Mouse (Mus musculus) hematopoietic stem cell, adult 5-6 weeks (primary cell): ENCODE measurements around the gene Tmem176a. TPM values are rescaled to one million over a fixed set of nuclear protein-coding genes. Genes with fewer than 3 reads are reported as not detected.
"Not testable (repeated sequence)": the region's sequence is repeated elsewhere in the genome, so short reads cannot be mapped to it uniquely, and the experiment has no call there.

Experiments
- ATAC-seq, 2 experiments: fragments of 125-278 bp in 1 of 2; replicated peaks in 1 of 2; 2 replicates each; pipeline ENCODE4 v1.8.0; 2016 to 2017; ENCODE audit warnings: inconsistent platforms in 2 of 2, mild to moderate bottlenecking in 2 of 2, moderate number of reproducible peaks in 2 of 2, low read depth in 1 of 2, moderate TSS enrichment in 1 of 2; ENCODE audit not compliant: low FRiP score in 2 of 2, poor library complexity in 2 of 2, severe bottlenecking in 2 of 2, insufficient read depth in 1 of 2, low TSS enrichment in 1 of 2
- total RNA-seq: library from RNA; stranded (forward); fragments of 172-1452, 232-1000 nt; gene quantifications from 2 replicates; pipeline ENCODE4 v1.2.3, GENCODE M21; 2017

The Tmem176a gene
- total RNA-seq: 61.0 and 79.8 TPM in 2 replicates

GRCm38 (mm10) chr6:48840371-48840969 lies at the start of gene Tmem176a:
Tmem176a (plus strand) TSS chr6:48840919.
- 0 out of 4 replicates have a peak, but pooled peaks of 1 of the 2 experiments have one; percentile 7 for ATAC-seq

GRCm38 (mm10) chr6:48801897-48802296 lies 38.8 kb upstream of the Tmem176a start:
- ATAC-seq: peak; percentile 88 to 90

GRCm38 (mm10) chr6:48803406-48804051 lies 37.2 kb upstream of the Tmem176a start:
- ATAC-seq: 0 out of 4 replicates have a peak, but pooled peaks of 1 of the 2 experiments have one; percentile 17

GRCm38 (mm10) chr6:48804346-48804745 lies 36.4 kb upstream of the Tmem176a start:
- ATAC-seq: no peak

- no peak for ATAC-seq
Observed at GRCm38 (mm10) chr6:48806746-48807145, 34.0 kb upstream of the Tmem176a start.

- ATAC-seq: no peak
Observed at GRCm38 (mm10) chr6:48809494-48810219, 31.1 kb upstream of the Tmem176a start.

- ATAC-seq: no peak
Observed at GRCm38 (mm10) chr6:48815013-48815412, 25.7 kb upstream of the Tmem176a start.

GRCm38 (mm10) chr6:48817815-48818214 lies 22.9 kb upstream of the Tmem176a start:
- peak; percentile 90 to 91 for ATAC-seq

- not testable (repeated sequence) for ATAC-seq
Observed at GRCm38 (mm10) chr6:48821991-48822785, 18.5 kb upstream of the Tmem176a start.

GRCm38 (mm10) chr6:48825016-48825415 lies 15.7 kb upstream of the Tmem176a start:
- no peak for ATAC-seq

GRCm38 (mm10) chr6:48828976-48829375 lies 11.7 kb upstream of the Tmem176a start:
- no peak for ATAC-seq

- ATAC-seq: no peak
Observed at GRCm38 (mm10) chr6:48829651-48830050, 11.1 kb upstream of the Tmem176a start.

GRCm38 (mm10) chr6:48830241-48830640 lies 10.5 kb upstream of the Tmem176a start:
- no peak for ATAC-seq

- no peak for ATAC-seq
Observed at GRCm38 (mm10) chr6:48831141-48831540, 9.6 kb upstream of the Tmem176a start.

- peak; percentile 36 to 53; a peak in 2 of 4 replicates for ATAC-seq
Observed at GRCm38 (mm10) chr6:48832426-48832825, 8.3 kb upstream of the Tmem176a start.

GRCm38 (mm10) chr6:48833515-48833914 lies 7.2 kb upstream of the Tmem176a start:
- no peak for ATAC-seq

- no peak for ATAC-seq
Observed at GRCm38 (mm10) chr6:48835241-48835640, 5.5 kb upstream of the Tmem176a start.
